Mouse (Mus musculus) limb, embryonic 12.5 days (tissue): ENCODE data around the gene Rnf43. TPM values are rescaled to one million over a fixed set of nuclear protein-coding genes. Genes with fewer than 3 reads are reported as not detected.

Experiments
- ATAC-seq: fragments of 200-750 bp; cut with Nextera tagmentation; 2 replicates; pipeline ENCODE4 v1.8.0; 2017; ENCODE audit warnings: low read depth, moderate TSS enrichment; ENCODE audit not compliant: insufficient number of reproducible peaks, insufficient read depth, low FRiP score, low TSS enrichment
- H3K27ac ChIP-seq: fragments of 300-500 bp; sonication (generic); 2 replicates; pipeline ENCODE4 v1.5.1; 2016; ENCODE audit warnings: mild to moderate bottlenecking, moderate library complexity
- H3K27me3 ChIP-seq: fragments of 300-500 bp; sonication (generic); 2 replicates; pipeline ENCODE4 v1.6.1; 2016; ENCODE audit warnings: mild to moderate bottlenecking, moderate library complexity
- H3K36me3 ChIP-seq: fragments of 300-500 bp; sonication (generic); 2 replicates; pipeline ENCODE4 v1.6.1; 2016; ENCODE audit warnings: mild to moderate bottlenecking, moderate library complexity
- H3K4me1 ChIP-seq: fragments of 300-500 bp; sonication (generic); replicated peaks from 2 replicates; pipeline ENCODE4 v1.6.1; 2016
- H3K4me2 ChIP-seq: fragments of 300-500 bp; sonication (generic); 2 replicates; pipeline ENCODE4 v1.6.1; 2016; ENCODE audit warnings: mild to moderate bottlenecking, moderate library complexity
- H3K4me3 ChIP-seq: fragments of 300-500 bp; sonication (generic); replicated peaks from 2 replicates; pipeline ENCODE4 v1.5.1; 2016; ENCODE audit warnings: mild to moderate bottlenecking
- H3K9ac ChIP-seq: fragments of 300-500 bp; sonication (generic); replicated peaks from 2 replicates; pipeline ENCODE4 v1.6.1; 2016; ENCODE audit warnings: mild to moderate bottlenecking, moderate library complexity
- H3K9me3 ChIP-seq: fragments of 300-500 bp; sonication (generic); 2 replicates; pipeline ENCODE4 v1.6.1; 2016; ENCODE audit warnings: mild to moderate bottlenecking, moderate library complexity
- WGBS: fragments of 180-500 bp; shearing (Covaris S2); methylation state at CpG from one replicate; pipeline ENCODE4 v1.1.7; 2016; 5-methylcytosine and 5-hydroxymethylcytosine counted together
- polyA plus RNA-seq: library from polyadenylated mRNA; unstranded; fragments of >200 nt; fragmentation: Nextera tagmentation; extraction: Ambion mirVana; gene quantifications from 2 replicates; pipeline ENCODE4 v1.2.1, GENCODE M21; 2016

The Rnf43 gene
- polyA plus RNA-seq, 1 experiment from 2014 or later: 2.8 TPM

DNA sequence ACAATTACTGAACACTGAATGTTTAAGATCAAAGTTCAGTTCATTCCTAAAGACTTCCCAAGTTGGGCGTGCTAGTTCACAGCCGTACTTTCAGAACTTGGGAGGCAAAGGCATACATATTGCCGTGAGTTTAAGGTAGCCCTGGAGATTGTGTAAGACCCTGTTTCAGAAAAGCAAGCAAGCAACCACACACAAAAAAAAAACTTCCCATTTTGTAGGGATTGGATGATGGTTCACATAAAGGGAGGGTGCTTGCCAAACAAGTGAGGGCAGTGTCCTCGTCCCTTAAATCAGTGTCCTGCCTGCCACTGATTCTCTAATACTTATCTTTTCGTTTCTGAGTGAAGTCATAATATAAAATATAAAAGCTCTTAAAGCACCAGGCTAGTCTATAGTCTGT, 7.8 kb upstream of the Rnf43 start:
- Histone ChIP-seq H3K9ac (no peak overlapping the region), H3K27me3 (no peaks in the 10 kb centered on the region), H3K4me1 (no peaks in the 10 kb centered on the region), H3K27ac (no peak overlapping the region), H3K4me3 (no peak overlapping the region), H3K9me3 (no peaks in the 10 kb centered on the region), H3K36me3 (no peaks in the 10 kb centered on the region), H3K4me2 (no peak overlapping the region)
- ATAC-seq: no peak
- WGBS: 81% methylated on average over 5 of the region's 5 CpGs

DNA sequence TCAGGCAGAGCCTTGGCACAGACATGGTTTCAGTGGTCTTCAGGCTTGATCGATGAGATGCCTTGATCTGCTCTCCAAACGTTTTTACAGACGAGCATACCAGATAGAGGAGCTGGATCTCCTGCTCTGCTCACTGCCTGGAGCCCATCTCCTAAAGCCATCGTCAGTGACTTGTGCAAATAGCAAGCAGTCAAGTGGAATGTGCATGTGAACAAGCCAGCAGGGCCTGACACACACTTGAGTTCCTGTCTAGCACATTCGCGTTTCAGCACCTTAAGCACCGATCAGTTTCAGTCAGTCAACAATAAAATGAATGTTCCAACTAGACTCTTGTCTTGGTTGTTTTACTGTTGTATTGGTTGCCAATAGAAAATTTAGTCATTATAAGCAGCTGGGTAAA, 3.3 kb upstream of the Rnf43 start:
- H3K27ac ChIP-seq: no peak overlapping the region
- 75% methylated on average over 7 of the region's 7 CpGs for WGBS
- H3K27me3 ChIP-seq: peaks cover 12% of the 10 kb centered on the region
- no peak overlapping the region for H3K4me2 ChIP-seq
- H3K36me3 ChIP-seq: no peaks in the 10 kb centered on the region
- no peak overlapping the region for H3K9ac ChIP-seq
- peaks cover 9% of the 10 kb centered on the region for H3K4me1 ChIP-seq
- no peaks in the 10 kb centered on the region for H3K9me3 ChIP-seq
- ATAC-seq: no peak
- H3K4me3 ChIP-seq: no peak overlapping the region

DNA sequence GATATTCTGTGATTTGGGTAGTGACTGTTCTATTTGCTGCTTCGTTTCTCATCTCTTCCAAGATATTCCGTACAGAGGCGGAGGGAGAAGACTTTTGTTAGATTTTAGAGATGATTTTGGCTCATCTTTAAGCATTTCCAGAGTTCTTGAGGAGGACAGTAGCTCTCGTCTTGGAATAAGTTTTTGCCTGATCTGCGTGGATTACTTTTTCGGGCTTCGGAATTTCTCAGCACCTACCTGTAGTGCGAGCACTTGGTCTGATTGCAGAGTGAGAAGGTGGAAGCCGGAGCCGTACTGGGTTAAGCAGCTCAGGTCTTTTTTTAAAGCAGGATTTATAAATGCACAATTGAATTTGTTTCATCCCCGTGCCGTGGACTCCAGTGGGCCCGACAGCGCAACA, 300 bp downstream of the Rnf43 start:
- Histone ChIP-seq H3K27ac (no peak overlapping the region), H3K9me3 (no peaks in the 10 kb centered on the region), H3K36me3 (no peaks in the 10 kb centered on the region), H3K9ac (peak overlapping the region; percentile 42; the same call in 1 of the 2 replicates), H3K27me3 (peaks cover 18% of the 10 kb centered on the region), H3K4me1 (peaks cover 9% of the 10 kb centered on the region), H3K4me3 (peak overlapping the region; percentile 37), H3K4me2 (peak overlapping the region; percentile 69)
- no peak for ATAC-seq
- WGBS: 10% methylated on average over 14 of the region's 14 CpGs

DNA sequence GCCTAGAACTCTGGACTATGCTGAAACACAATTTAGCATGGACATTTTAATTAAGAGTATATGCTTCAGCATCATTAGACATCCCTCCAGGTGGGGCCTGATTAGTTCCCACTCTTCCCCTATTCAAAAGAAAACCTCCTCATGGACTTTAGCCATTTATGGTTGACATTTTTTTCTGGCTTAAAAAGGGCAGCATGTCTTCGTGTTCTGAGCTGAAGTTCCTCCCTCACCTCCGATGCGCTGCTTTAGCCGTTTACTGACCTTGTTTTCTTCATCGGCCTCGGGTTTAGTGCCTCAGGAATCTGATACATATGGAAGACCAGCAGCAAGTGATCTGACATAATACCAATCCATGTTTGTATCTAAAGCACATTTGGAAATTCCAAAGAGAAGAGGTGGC, 1.4 kb downstream of the Rnf43 start:
- Histone ChIP-seq H3K4me3 (peak overlapping the region; percentile 15), H3K9me3 (no peaks in the 10 kb centered on the region), H3K4me2 (peak overlapping the region; percentile 23; the same call in 1 of the 2 replicates), H3K36me3 (no peaks in the 10 kb centered on the region), H3K27me3 (peaks cover 18% of the 10 kb centered on the region), H3K27ac (no peak overlapping the region), H3K4me1 (peaks cover 9% of the 10 kb centered on the region), H3K9ac (no peak overlapping the region)
- no peak for ATAC-seq
- WGBS: 60% methylated on average over 6 of the region's 6 CpGs

DNA sequence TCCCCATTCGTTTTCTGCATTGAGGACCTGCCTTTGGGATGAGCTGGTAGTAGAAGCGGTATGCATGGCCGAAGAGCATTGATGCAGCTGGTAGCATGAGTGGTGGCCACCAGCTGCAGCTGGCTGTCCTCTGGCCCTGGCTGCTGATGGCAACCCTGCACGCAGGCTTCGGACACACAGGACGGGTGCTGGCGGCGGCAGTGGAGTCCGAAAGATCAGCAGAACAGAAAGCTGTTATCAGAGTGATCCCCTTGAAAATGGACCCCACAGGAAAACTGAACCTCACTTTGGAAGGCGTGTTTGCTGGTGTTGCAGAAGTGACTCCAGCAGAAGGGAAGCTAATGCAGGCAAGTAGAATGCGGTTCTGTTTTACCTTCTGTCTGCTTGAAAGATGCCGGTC, 2.0 kb downstream of the Rnf43 start:
- H3K9ac ChIP-seq: no peak overlapping the region
- WGBS: 66% methylated on average over 12 of the region's 12 CpGs

DNA sequence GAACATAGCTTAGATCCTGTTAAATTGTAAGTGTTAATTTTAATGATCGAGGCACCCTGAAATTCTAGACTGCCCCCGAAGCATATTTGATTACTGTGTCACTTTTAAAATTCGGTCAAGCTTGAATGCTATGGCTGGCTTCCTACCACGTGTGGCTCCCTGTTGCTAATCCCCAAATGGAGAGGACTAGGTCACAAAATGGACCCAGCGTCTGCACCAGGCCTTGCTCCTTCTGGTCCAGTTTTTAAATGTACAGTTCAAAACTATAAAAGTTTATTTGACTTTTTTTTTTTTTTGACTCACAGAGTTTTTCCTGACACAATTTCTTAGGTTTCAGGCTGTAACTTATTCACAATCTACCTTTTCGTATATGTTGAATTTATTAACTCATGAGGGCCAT, 2.7 kb downstream of the Rnf43 start:
- 60% methylated on average over 6 of the region's 6 CpGs for whole genome bisulfite sequencing
- no peak overlapping the region for H3K4me2 ChIP-seq
- H3K27ac ChIP-seq: no peak overlapping the region
- H3K36me3 ChIP-seq: no peaks in the 10 kb centered on the region
- peaks cover 9% of the 10 kb centered on the region for H3K4me1 ChIP-seq
- no peak for ATAC-seq
- H3K9ac ChIP-seq: no peak overlapping the region
- peaks cover 18% of the 10 kb centered on the region for H3K27me3 ChIP-seq
- no peaks in the 10 kb centered on the region for H3K9me3 ChIP-seq
- H3K4me3 ChIP-seq: no peak overlapping the region

More for the DNA sequence above, 2.0 kb downstream of the Rnf43 start:
- H3K4me3 ChIP-seq: peak overlapping the region; percentile 15
- ATAC-seq: no peak
- no peaks in the 10 kb centered on the region for H3K36me3 ChIP-seq
- peak overlapping the region; percentile 23; the same call in 1 of the 2 replicates for H3K4me2 ChIP-seq
- no peak overlapping the region for H3K27ac ChIP-seq
- H3K9me3 ChIP-seq: no peaks in the 10 kb centered on the region
- peaks cover 18% of the 10 kb centered on the region for H3K27me3 ChIP-seq
- H3K4me1 ChIP-seq: peaks cover 9% of the 10 kb centered on the region

DNA sequence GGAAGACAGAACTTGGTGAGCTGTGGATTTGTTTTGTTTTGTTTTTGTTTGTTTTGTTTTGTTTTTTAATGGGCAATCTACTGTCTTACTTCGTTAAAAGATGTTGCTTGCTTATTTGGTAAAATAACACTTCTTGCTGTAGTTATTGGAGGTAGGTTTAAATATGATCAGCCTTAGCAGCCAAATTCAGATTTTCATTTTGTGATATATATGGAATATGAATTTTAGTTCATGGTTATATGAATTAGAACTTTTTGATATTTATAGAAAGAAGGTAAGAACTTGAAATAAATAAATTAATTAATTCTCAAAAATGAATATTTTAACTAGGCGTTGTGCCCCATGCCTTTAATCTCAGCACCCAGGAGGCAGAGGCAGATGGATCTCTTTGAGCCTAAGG, 3.1 kb downstream of the Rnf43 start:
- Histone ChIP-seq H3K36me3 (no peaks in the 10 kb centered on the region), H3K9ac (no peak overlapping the region), H3K27me3 (peaks cover 18% of the 10 kb centered on the region), H3K4me1 (peaks cover 9% of the 10 kb centered on the region), H3K9me3 (no peaks in the 10 kb centered on the region), H3K4me2 (no peak overlapping the region), H3K4me3 (no peak overlapping the region), H3K27ac (no peak overlapping the region)
- ATAC-seq: no peak
- 70% methylated on average over 2 of the region's 2 CpGs for WGBS

DNA sequence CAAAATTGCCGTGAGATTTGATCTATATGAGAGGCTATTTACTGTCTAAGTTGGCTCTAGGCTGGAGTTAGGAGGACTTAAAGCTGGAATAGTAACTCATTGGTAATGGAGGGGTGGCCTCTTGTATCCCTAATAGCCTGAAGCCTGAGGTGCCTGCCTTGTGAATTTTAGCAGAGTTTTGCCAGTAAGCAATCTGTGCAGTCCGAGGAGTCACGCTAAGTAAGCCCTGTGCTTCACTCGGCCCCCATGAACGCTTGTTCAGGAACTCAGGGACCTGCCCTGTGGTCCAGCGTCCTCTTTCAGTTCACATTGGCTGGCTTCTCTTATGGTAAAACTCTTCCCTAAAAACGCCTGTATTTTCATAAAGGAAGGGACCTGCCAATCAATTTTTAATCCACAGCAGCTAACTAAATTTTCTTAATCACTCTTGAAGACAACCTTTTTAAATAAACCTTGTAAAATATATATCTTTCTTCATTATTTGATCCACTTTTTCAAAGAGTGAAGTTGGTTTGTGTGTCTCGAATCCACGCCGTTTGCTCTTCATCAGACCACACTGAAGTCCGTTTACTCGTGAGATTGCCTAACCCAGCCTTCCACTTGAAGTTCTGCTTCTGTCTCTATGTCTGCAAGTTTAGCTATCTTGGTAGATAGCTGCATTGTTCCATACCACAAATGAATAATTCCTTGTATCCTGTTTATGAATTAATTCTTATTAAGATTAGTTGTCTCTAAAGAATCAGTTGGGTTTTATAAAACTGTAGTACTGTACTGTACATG, 3.9 kb downstream of the Rnf43 start:
- Histone ChIP-seq H3K27me3 (peaks cover 18% of the 10 kb centered on the region), H3K36me3 (no peaks in the 10 kb centered on the region), H3K4me2 (peak overlapping the region; percentile 15; the same call in 1 of the 2 replicates), H3K4me1 (peaks cover 9% of the 10 kb centered on the region), H3K9ac (no peak overlapping the region), H3K9me3 (no peaks in the 10 kb centered on the region), H3K4me3 (no peak overlapping the region), H3K27ac (no peak overlapping the region)
- 66% methylated on average over 12 of the region's 12 CpGs for WGBS
- ATAC-seq: no peak

DNA sequence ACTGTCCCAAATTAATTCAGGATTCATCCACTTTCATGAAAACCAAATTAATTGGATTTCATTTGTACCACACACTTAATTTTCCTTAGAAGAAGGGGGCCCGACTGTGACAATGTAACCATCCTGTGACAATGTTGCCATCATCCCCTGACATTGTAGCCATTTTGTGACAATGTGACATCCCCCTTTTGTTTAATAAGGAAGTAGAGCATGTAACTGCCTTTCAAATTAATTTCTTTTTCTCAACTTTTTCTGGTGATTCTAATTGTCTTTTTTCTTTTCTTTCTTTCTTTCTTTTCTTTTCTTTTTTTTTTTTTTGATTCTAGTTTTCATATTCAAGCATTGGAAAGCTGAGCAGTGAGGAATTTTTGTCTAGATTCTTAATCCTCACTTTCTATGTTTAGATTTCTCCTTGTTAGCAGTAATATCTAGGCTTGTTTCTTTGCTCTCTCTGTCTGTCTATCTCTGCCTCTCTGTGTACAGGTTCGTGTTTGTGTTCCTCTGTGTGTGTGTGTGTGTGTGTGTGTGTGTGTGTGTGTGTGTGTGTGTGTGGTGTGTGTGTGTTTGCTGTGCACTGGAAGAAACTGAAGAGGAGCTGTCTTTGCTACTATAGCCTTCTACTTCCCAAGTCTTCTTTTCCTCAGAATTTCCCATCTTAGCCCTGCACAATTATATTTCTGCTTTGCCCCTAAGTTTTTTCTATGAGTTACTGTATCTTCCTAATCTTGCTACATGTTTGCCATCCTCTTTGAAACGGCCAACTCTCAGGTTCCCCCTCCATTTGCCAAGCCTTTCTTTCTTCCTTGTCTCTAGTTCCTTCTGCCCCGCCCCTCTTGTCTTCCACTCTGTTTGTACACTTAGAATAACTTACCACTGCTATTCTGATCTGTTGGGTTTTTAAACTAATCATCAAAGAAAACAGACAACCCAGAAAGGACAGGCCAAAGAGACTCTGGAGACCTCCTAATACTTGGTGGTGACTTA, 4.9 kb downstream of the Rnf43 start:
- Histone ChIP-seq H3K27ac (no peak overlapping the region), H3K9me3 (no peaks in the 10 kb centered on the region), H3K27me3 (peaks cover 17% of the 10 kb centered on the region), H3K4me2 (no peak overlapping the region), H3K9ac (no peak overlapping the region), H3K4me1 (peaks cover 9% of the 10 kb centered on the region), H3K4me3 (no peak overlapping the region), H3K36me3 (no peaks in the 10 kb centered on the region)
- 66% methylated on average over 4 of the region's 4 CpGs for WGBS
- no peak for ATAC-seq

DNA sequence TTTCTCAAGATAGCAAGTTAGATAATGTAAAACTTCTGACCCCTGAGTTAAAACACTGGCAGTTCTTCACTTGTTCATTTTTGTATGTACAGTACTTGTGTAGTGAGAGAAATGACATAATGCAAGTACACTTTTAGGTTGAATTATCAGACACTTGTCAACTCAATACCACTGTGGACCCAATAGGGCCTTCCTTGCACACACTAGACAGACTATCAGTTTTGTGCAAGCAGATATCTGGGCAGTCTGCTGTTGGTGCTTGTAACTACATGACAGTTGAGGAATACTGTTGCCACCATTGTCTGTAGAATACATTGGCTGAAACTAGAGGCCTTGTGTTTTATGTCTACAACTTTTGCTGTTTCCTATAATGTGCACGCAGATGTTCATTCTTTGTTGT, 10.8 kb downstream of the Rnf43 start:
- no peak for ATAC-seq
- no peak overlapping the region for H3K9ac ChIP-seq
- no peak overlapping the region for H3K4me3 ChIP-seq
- no peaks in the 10 kb centered on the region for H3K4me1 ChIP-seq
- no peak overlapping the region for H3K27ac ChIP-seq
- H3K36me3 ChIP-seq: no peaks in the 10 kb centered on the region
- 90% methylated on average over 1 of the region's 1 CpGs for WGBS
- H3K9me3 ChIP-seq: no peaks in the 10 kb centered on the region
- H3K4me2 ChIP-seq: no peak overlapping the region
- no peaks in the 10 kb centered on the region for H3K27me3 ChIP-seq

DNA sequence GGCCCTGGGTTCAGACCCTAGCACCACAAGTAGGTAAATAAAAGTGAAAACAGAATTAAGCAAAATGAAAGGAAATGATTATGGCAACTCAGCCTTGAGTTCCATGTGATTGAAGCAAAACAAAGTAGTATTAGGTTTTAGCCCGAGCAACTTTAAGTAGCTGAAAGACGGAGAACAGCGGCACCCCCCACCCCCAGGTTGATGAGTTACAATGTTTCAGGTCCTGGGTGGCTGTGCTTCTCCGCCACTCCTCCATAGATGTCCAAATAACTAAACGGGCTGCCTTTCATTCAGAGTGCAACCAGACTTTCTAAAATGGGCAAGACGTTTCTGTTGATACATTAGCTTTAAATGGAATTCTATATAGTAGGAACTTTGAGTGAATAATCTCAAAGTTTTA, 13.1 kb downstream of the Rnf43 start:
- no peaks in the 10 kb centered on the region for H3K9me3 ChIP-seq
- WGBS: 89% methylated on average over 6 of the region's 6 CpGs
- no peak for ATAC-seq
- H3K4me2 ChIP-seq: no peak overlapping the region
- no peak overlapping the region for H3K9ac ChIP-seq
- no peak overlapping the region for H3K4me3 ChIP-seq
- H3K4me1 ChIP-seq: no peaks in the 10 kb centered on the region
- no peak overlapping the region for H3K27ac ChIP-seq
- no peaks in the 10 kb centered on the region for H3K36me3 ChIP-seq
- H3K27me3 ChIP-seq: no peaks in the 10 kb centered on the region
